Mouse (Mus musculus) 3134 (cell line): ENCODE data around the gene Lrrfip1.
A peak's percentile ranks its signal among the peaks of the same experiment; 100 is the strongest.

ENCODE experiments used
- DNase-seq: peaks from one replicate; pipeline ENCODE4 v3.0.0-alpha.2; 2011; ENCODE audit warnings: low spot score; ENCODE audit not compliant: insufficient read length; ENCODE audit errors: extremely low read depth

The Lrrfip1 gene

GRCm38 (mm10) chr1:91077980-91078379, 79.4 kb downstream of the Lrrfip1 start:
- DNase-seq, result no peak

GRCm38 (mm10) chr1:91079740-91080422, 81.3 kb downstream of the Lrrfip1 start:
- no peak for DNase-seq

- no peak for DNase-seq
Observed at GRCm38 (mm10) chr1:91080423-91080749, 81.8 kb downstream of the Lrrfip1 start.

- DNase-seq, result no peak
Observed at GRCm38 (mm10) chr1:91084374-91084773, 85.8 kb downstream of the Lrrfip1 start.

- DNase-seq, result no peak
Observed at GRCm38 (mm10) chr1:91085009-91085408, 86.5 kb downstream of the Lrrfip1 start.

- DNase-seq, result no peak
Observed at GRCm38 (mm10) chr1:91085686-91086085, 87.1 kb downstream of the Lrrfip1 start.

- no peak for DNase-seq
Observed at GRCm38 (mm10) chr1:91086325-91086724, 87.8 kb downstream of the Lrrfip1 start.

GRCm38 (mm10) chr1:91086748-91087147, 88.2 kb downstream of the Lrrfip1 start:
- DNase-seq, result no peak

GRCm38 (mm10) chr1:91088027-91088426, 89.5 kb downstream of the Lrrfip1 start:
- no peak for DNase-seq

- no peak for DNase-seq
Observed at GRCm38 (mm10) chr1:91088941-91089340, 90.4 kb downstream of the Lrrfip1 start.

- DNase-seq, result no peak
Observed at GRCm38 (mm10) chr1:91090456-91090855, 91.9 kb downstream of the Lrrfip1 start.

GRCm38 (mm10) chr1:91092451-91092850, 93.9 kb downstream of the Lrrfip1 start:
- no peak for DNase-seq

- DNase-seq, result no peak
Observed at GRCm38 (mm10) chr1:91093296-91093695, 94.8 kb downstream of the Lrrfip1 start.

GRCm38 (mm10) chr1:91094001-91094400, 95.5 kb downstream of the Lrrfip1 start:
- DNase-seq, result no peak

GRCm38 (mm10) chr1:91095258-91095657, 96.7 kb downstream of the Lrrfip1 start:
- DNase-seq, result peak; percentile 70

GRCm38 (mm10) chr1:91095853-91096252, 97.3 kb downstream of the Lrrfip1 start:
- no peak for DNase-seq

- no peak for DNase-seq
Observed at GRCm38 (mm10) chr1:91096490-91096889, 98.0 kb downstream of the Lrrfip1 start.

- DNase-seq, result no peak
Observed at GRCm38 (mm10) chr1:91097283-91097834, 98.8 kb downstream of the Lrrfip1 start.

GRCm38 (mm10) chr1:91098887-91099286, 100.3 kb downstream of the Lrrfip1 start:
- DNase-seq, result peak; percentile 58

GRCm38 (mm10) chr1:91101709-91102440, 103.3 kb downstream of the Lrrfip1 start:
- DNase-seq, result no peak

- DNase-seq, result no peak
Observed at GRCm38 (mm10) chr1:91103366-91103983, 104.9 kb downstream of the Lrrfip1 start.

- no peak for DNase-seq
Observed at GRCm38 (mm10) chr1:91107548-91107947, 109.0 kb downstream of the Lrrfip1 start.
